Mouse (Mus musculus) CH12.LX (cell line): Measurements from ENCODE around the gene Hist1h2af. TPM values are rescaled to one million over a fixed set of nuclear protein-coding genes. Genes with fewer than 3 reads are reported as not detected.
A peak's percentile ranks its signal among the peaks of the same experiment; 100 is the strongest.

Source experiments
- DNase-seq: peaks from one replicate; pipeline ENCODE4 v3.0.0-alpha.2; 2013; ENCODE audit errors: extremely low read depth
- H3K27ac ChIP-seq: 2 replicates; pipeline ENCODE4 v1.5.1; 2012; ENCODE audit warnings: low read depth, mild to moderate bottlenecking, control low read depth, moderate library complexity; ENCODE audit not compliant: insufficient read depth
- H3K27me3 ChIP-seq: replicated peaks from 2 replicates; pipeline ENCODE3; 2012; ENCODE audit warnings: inconsistent platforms
- H3K36me3 ChIP-seq, 2 experiments: replicated peaks in 1 of 2; 2 replicates each; pipeline versions ENCODE3 to v1.6.1; 2012; ENCODE audit warnings: inconsistent platforms in 1 of 2, low read length in 1 of 2, mild to moderate bottlenecking in 1 of 2, mixed read lengths in 1 of 2, moderate library complexity in 1 of 2; ENCODE audit not compliant: control insufficient read depth in 1 of 2, insufficient read depth in 1 of 2
- H3K4me1 ChIP-seq, 2 experiments: 2 replicates each; pipeline ENCODE4 v1.6.1; 2012; ENCODE audit warnings: inconsistent platforms in 1 of 2, moderate library complexity in 1 of 2; ENCODE audit not compliant: insufficient read depth in 2 of 2, control insufficient read depth in 1 of 2
- H3K4me2 ChIP-seq: 2 replicates; pipeline ENCODE4 v1.6.1; 2012; ENCODE audit warnings: low read depth, mild to moderate bottlenecking, control low read depth; ENCODE audit not compliant: poor library complexity, insufficient read depth, severe bottlenecking
- H3K4me3 ChIP-seq, 3 experiments: fragments of 150-350 bp in 1 of 3; sonication (generic) in 1 of 3; replicated peaks in 1 of 3; 2 replicates each; pipeline versions ENCODE3 to v1.5.1; 2011 to 2012; ENCODE audit warnings: low read depth in 2 of 3, low read length in 2 of 3, mild to moderate bottlenecking in 2 of 3, moderate library complexity in 2 of 3, control low read depth in 1 of 3, improper control_type of control experiment in 1 of 3, inconsistent platforms in 1 of 3, mixed read lengths in 1 of 3; ENCODE audit not compliant: poor library complexity in 1 of 3
- H3K79me2 ChIP-seq: replicated peaks from 2 replicates; pipeline ENCODE4 v1.6.1; 2012; ENCODE audit warnings: mild to moderate bottlenecking, moderate library complexity; ENCODE audit not compliant: control insufficient read depth, poor library complexity, insufficient read depth, severe bottlenecking; ENCODE audit errors: extremely low read depth
- H3K9ac ChIP-seq: 2 replicates; pipeline ENCODE4 v1.6.1; 2012; ENCODE audit warnings: low read depth, mild to moderate bottlenecking, control low read depth, moderate library complexity; ENCODE audit not compliant: insufficient read depth
- H3K9me3 ChIP-seq: replicated peaks from 2 replicates; pipeline ENCODE3; 2012; ENCODE audit warnings: low read length, inconsistent platforms, mixed read lengths
- BHLHE40 ChIP-seq: IDR thresholded peaks from 2 replicates; pipeline ENCODE4 v1.6.1; 2011; ENCODE audit warnings: mild to moderate bottlenecking, low read depth, low read length, improper control_type of control experiment
- CHD1 ChIP-seq: IDR thresholded peaks from 2 replicates; pipeline ENCODE4 v1.6.1; 2012; ENCODE audit warnings: low read depth, low read length, improper control_type of control experiment, inconsistent platforms
- CHD2 ChIP-seq: IDR thresholded peaks from 2 replicates; pipeline ENCODE4 v1.6.1; 2011; ENCODE audit warnings: low read length, improper control_type of control experiment
- CTCF ChIP-seq, 2 experiments: IDR thresholded peaks in 1 of 2; conservative IDR thresholded peaks in 1 of 2; 2 replicates each; pipeline ENCODE4 v1.5.1; 2011 to 2012; ENCODE audit warnings: low read depth in 2 of 2, low read length in 2 of 2, improper control_type of control experiment in 1 of 2, inconsistent platforms in 1 of 2, mild to moderate bottlenecking in 1 of 2, moderate library complexity in 1 of 2
- ELF1 ChIP-seq: IDR thresholded peaks from 2 replicates; pipeline ENCODE4 v1.6.1; 2014; ENCODE audit warnings: low read depth, mild to moderate bottlenecking, inconsistent platforms, low read length, improper control_type of control experiment
- EP300 ChIP-seq: IDR thresholded peaks from 2 replicates; pipeline ENCODE4 v1.6.1; 2011; ENCODE audit warnings: low read length, improper control_type of control experiment
- GABPA ChIP-seq: IDR thresholded peaks from 2 replicates; pipeline ENCODE4 v1.6.1; 2012; ENCODE audit warnings: low read depth, low read length, improper control_type of control experiment, inconsistent platforms; ENCODE audit not compliant: insufficient replicate concordance
- HCFC1 ChIP-seq: IDR thresholded peaks from 2 replicates; pipeline ENCODE4 v1.6.1; 2012; ENCODE audit warnings: low read depth, mild to moderate bottlenecking, inconsistent platforms, low read length, improper control_type of control experiment
- JUN ChIP-seq: IDR thresholded peaks from 2 replicates; pipeline ENCODE4 v1.6.1; 2011; ENCODE audit warnings: low read depth, mild to moderate bottlenecking, low read length, improper control_type of control experiment, moderate library complexity; ENCODE audit not compliant: insufficient read depth
- KAT2A ChIP-seq: IDR thresholded peaks from 2 replicates; pipeline ENCODE4 v1.6.1; 2012; ENCODE audit warnings: low read length, improper control_type of control experiment, inconsistent platforms; ENCODE audit not compliant: insufficient replicate concordance
- MAFK ChIP-seq: IDR thresholded peaks from 2 replicates; pipeline ENCODE4 v1.6.1; 2011; ENCODE audit warnings: low read length, improper control_type of control experiment; ENCODE audit not compliant: insufficient replicate concordance
- MAX ChIP-seq: IDR thresholded peaks from 2 replicates; pipeline ENCODE4 v1.6.1; 2011; ENCODE audit warnings: low read length, improper control_type of control experiment
- MXI1 ChIP-seq: IDR thresholded peaks from 2 replicates; pipeline ENCODE4 v1.6.1; 2011; ENCODE audit warnings: mild to moderate bottlenecking, low read depth, low read length, improper control_type of control experiment
- NRF1 ChIP-seq: IDR thresholded peaks from 2 replicates; pipeline ENCODE4 v1.6.1; 2014; ENCODE audit warnings: low read depth, mild to moderate bottlenecking, inconsistent platforms, low read length, improper control_type of control experiment, moderate library complexity
- PAX5 ChIP-seq: IDR thresholded peaks from 2 replicates; pipeline ENCODE4 v1.6.1; 2012; ENCODE audit warnings: low read length, inconsistent platforms, mixed read lengths
- POLR2A ChIP-seq: IDR thresholded peaks from 2 replicates; pipeline ENCODE4 v1.6.1; 2011; ENCODE audit warnings: low read depth, mild to moderate bottlenecking, improper control_type of control experiment, low read length
- SIN3A ChIP-seq: IDR thresholded peaks from 2 replicates; pipeline ENCODE4 v1.6.1; 2012; ENCODE audit warnings: low read length, improper control_type of control experiment, inconsistent platforms
- SMC3 ChIP-seq: IDR thresholded peaks from 2 replicates; pipeline ENCODE4 v1.6.1; 2011; ENCODE audit warnings: low read depth, low read length, improper control_type of control experiment
- TBP ChIP-seq: conservative IDR thresholded peaks from 2 replicates; pipeline ENCODE4 v1.6.1; 2011; ENCODE audit warnings: low read depth, low read length, improper control_type of control experiment
- TCF12 ChIP-seq: IDR thresholded peaks from 2 replicates; pipeline ENCODE4 v1.6.1; 2014; ENCODE audit warnings: low read depth, mild to moderate bottlenecking, inconsistent platforms, low read length, improper control_type of control experiment
- UBTF ChIP-seq: IDR thresholded peaks from 2 replicates; pipeline ENCODE4 v1.6.1; 2012; ENCODE audit warnings: low read depth, mild to moderate bottlenecking, inconsistent platforms, low read length, improper control_type of control experiment, moderate library complexity
- USF1 ChIP-seq: IDR thresholded peaks from 2 replicates; pipeline ENCODE4 v1.6.1; 2014; ENCODE audit warnings: low read depth, mild to moderate bottlenecking, inconsistent platforms, low read length, improper control_type of control experiment
- ZMIZ1 ChIP-seq: IDR thresholded peaks from 2 replicates; pipeline ENCODE4 v1.6.1; 2012; ENCODE audit warnings: low read depth, mild to moderate bottlenecking, inconsistent platforms, low read length, improper control_type of control experiment
- ZNF384 ChIP-seq: IDR thresholded peaks from 2 replicates; pipeline ENCODE4 v1.6.1; 2012; ENCODE audit warnings: low read depth, low read length, improper control_type of control experiment, inconsistent platforms
- dilution Hi-C: fragments of 300-500 bp; cut with MboI; formaldehyde crosslinking; loops from 2 replicates; pipeline ENCODE4 v1.14.3; 2020; ENCODE audit warnings: low sequenced_read_pairs; ENCODE audit not compliant: extremely low pct_unique_long_range_greater_than_20kb, extremely low pct_ligation_motif_present
- in situ Hi-C: fragments of 300-500 bp; cut with MboI; formaldehyde crosslinking; loops from 3 replicates; pipeline ENCODE4 v1.14.3; 2019; ENCODE audit warnings: low sequenced_read_pairs, low pct_ligation_motif_present, low pct_unique_long_range_greater_than_20kb, mixed read lengths
- polyA plus RNA-seq: library from polyadenylated mRNA; unstranded; fragments of >175 nt; gene quantifications from 2 replicates; pipeline ENCODE4 v1.2.1, GENCODE M21; 2012; ENCODE audit warnings: low read depth; ENCODE audit not compliant: insufficient read length
- total RNA-seq, 2 experiments: library from RNA; depleted of rRNA; stranded (reverse); fragments of 300-350 nt in 1 of 2; fragments of >200 nt in 1 of 2; gene quantifications; 2 replicates each; pipeline ENCODE4 v1.2.3; 2012 to 2014

The Hist1h2af gene
- total and polyA plus RNA-seq, 3 experiments: 57.1 to 932 (median 68.6) TPM

DNA sequence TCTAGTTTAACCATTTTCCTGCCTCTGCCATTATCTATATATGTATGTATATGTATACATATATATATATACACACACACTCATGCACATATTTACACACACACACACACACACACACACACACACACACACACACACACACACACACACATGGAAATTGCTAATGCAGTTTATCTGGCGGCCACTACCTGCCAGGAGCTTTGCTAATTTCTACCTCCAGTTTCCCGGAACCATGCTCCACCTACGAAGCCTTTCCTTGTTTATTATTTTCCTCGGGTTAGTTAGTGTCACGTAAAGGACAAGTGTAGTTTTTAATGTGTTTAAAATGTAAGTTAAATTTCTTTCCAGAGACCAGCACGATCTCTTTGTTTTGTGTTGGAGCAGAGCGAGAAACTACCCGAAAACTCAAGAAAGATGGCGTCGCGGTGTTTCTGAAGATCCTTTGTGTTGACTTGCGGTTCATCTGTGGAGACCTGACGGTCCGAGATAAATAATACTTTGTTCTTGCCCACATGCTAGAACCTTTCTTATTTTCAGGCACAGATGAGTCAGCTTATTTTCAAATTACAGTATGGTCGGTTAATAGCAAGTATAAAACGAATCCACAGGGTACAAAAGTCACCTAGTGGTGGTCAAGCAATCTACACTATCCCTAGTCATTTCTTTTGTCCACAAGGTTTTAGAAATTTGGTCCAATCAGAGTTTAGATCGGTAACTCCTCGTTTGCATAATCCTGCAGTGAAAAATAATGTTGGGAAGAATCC lies 29.2 kb downstream of the Hist1h2af start:
- peak overlapping the region; percentile 100 for H3K9ac ChIP-seq
- H3K27ac ChIP-seq: peak overlapping the region; percentile 97
- dilution Hi-C loops: no loop called here
- H3K79me2 ChIP-seq: no peaks in the 10 kb centered on the region
- peaks cover 3 to 22% of the 10 kb centered on the region in 2 experiments; a peak in 2 of 4 replicates for H3K4me1 ChIP-seq
- no peaks in the 10 kb centered on the region for H3K9me3 ChIP-seq
- H3K4me3 ChIP-seq: peak overlapping the region; percentile 35 to 58 (median 49)
- H3K4me2 ChIP-seq: peak overlapping the region; percentile 99
- in situ Hi-C loops: loop anchor here (25.0 kb wide), 1 partner anchor 1826 kb away; the partner anchor contains the start of gene Hist1h4j
- TF ChIP-seq CTCF (conservative IDR thresholded peaks at IDR 0.05 in 1 of 2, IDR thresholded peaks at IDR 0.05 in 1 of 2; ENCODE audit: low read depth in 2 of 2, low read length in 2 of 2) (peak in 1 of 2 experiments; percentile 59; a peak in 2 of 4 replicates), MAFK (0 out of 2 replicates have a peak, but pooled peaks have one; percentile 69), BHLHE40 (no peak), TBP (peak; percentile 93), NRF1 (no peak), CHD2 (peak; percentile 24; the same call in 1 of the 2 replicates), USF1 (no peak), ZNF384 (no peak), PAX5 (no peak), CHD1 (peak; percentile 16; the same call in 1 of the 2 replicates), ELF1 (no peak), POLR2A (no peak), HCFC1 (peak; percentile 50; the same call in 1 of the 2 replicates), MAX (0 out of 2 replicates have a peak, but pooled peaks have one; percentile 8), EP300 (no peak), GABPA (no peak), ZMIZ1 (no peak), TCF12 (peak; percentile 65; the same call in 1 of the 2 replicates), JUN (no peak), KAT2A (no peak), UBTF (no peak), MXI1 (0 out of 2 replicates have a peak, but pooled peaks have one; percentile 5), SMC3 (no peak), SIN3A (peak; percentile 5; the same call in 1 of the 2 replicates)
- TF ChIP-seq, all 38 proteins: peak for 10
- Histone ChIP-seq H3K27me3 (no peaks in the 10 kb centered on the region), H3K36me3 (no peaks in the 10 kb centered on the region)
- peak; percentile 76 for DNase-seq
